Mouse (Mus musculus) cerebellum, adult 9-11 months (tissue): ENCODE results near the gene Fbxl13.

ENCODE experiments used
- DNase-seq: peaks from one replicate; pipeline ENCODE4 v3.0.0; 2022

The Fbxl13 gene

DNA sequence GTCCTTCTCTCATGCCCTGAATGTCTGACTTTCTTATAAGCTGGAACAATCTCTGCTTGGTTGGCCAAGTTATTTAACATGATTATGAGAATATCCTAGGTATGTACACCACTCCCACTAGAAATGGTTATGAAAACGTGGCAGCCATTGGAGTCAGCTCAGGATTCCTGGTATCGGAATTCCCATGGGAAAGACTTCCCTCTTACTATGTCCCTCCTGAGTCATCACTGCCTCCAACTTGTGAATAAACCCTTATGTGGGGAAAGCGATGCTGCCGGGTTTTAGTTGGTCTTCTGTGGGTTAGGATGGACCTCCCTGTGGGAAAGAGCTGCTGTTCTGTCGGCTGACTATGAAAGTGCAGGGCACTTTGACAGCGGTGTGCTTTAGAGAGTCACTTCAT, 163.9 kb downstream of the Fbxl13 start:
- no peak for DNase-seq

DNA sequence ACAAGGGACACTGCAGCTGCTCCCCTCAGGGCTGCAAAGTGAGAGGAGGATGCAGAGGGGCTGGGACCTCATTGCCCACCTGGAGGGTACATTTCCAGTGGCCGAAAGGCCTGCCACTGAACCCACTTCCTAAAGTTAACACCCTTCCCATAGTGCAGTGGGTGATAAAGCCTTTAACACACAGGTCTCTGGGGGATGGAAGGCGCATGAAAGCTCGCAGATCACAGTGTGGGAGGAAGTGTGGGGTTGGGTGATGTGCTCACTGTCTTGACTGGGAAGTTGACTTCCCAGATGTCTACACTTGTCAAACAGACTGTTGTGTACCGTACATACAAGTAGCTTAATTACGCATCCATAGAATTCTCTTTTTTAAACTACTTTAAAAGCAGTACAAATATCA, 165.7 kb downstream of the Fbxl13 start:
- DNase-seq, result no peak

DNA sequence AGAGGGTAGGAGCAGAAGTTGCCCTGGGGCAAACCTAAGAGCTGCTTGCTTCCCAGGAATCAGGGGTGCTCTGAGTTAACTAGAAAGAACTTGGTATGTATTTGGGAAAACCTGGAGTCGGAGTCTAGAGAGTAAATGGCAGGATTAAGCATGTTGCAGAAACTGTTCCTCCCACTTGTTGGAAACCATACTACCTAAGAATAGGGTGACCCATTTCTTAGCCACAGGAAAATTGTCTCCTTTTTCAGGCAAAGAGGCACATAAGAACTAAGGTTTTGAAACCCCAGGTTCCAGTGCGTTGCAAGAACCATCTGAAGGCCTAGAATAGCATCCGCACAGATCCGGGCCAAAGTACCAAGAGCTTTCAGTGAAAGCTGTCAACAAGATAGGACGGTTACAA, 167.0 kb downstream of the Fbxl13 start:
- no peak for DNase-seq

DNA sequence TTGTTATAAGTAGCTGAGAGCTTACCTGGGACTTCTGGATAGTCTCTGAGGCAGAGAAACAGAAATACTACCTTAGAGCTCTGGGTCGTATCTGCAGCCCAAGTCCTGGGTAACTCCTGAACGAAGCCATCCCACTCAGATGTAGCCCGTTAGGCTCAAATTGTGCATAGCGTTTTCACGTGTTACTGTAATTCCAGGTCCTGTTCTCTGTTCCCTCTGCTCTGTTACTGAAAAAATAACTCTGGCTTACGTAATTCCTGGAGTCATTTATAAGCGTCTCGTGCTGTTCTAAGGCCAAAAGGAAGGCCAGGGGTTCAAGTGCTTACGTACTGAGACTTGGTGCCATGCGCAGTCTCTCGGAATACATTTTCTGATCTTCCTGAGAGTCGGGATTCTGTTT, 177.3 kb downstream of the Fbxl13 start:
- DNase-seq, result no peak

DNA sequence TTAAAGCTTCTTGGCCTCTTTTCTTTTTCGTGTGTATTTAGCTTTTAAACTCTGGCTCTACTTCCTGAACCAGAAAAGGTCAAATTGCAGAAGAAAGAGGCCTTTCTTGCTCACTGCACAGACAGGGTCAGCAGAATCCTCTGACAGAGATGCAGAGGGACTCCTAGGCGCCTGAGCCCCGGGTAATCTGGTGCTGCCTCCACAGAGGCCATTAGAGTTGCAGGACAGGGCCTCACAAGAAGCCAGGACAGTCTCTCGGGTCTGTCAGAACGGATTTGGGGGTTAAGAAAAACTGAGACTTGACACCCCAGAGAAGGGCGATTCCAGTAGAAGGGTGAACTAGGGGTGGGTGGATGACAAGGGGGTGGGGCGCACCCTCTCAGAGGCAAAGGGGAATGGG, 178.0 kb downstream of the Fbxl13 start:
- no peak for DNase-seq

DNA sequence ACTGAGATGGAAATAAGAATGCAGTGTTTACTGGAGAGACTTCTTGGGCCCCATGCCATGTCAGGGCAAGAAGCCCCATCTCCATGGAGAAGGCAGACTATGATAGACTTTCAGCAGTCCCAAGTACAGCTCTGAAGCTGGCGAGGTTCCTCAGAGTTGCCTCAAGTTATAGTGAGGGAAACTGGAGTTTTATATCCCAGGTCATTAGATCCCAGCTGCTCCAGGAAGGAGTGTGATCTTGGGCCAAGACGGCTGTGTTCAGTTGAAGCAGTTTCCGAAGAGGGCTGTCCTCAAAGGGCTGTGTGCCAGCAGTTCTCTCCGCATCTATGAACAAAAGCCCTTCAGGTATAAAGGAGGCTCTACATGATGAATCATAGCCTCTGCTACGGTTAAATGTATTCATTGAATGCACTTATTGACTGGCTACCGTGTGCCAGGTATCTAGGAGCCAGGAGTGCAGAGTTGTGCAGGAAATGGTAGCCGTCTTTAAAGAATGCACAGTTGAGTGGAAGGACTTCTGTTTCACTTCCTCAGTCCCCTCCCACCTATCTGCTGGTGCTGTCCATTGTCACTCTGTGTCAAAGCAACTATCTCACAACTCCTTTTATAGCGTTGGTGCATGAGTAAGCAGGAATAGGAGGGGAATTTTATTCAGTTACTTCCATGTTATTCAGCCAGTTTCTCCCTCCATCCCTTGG, 204.5 kb downstream of the Fbxl13 start:
- peak; percentile 10 for DNase-seq

DNA sequence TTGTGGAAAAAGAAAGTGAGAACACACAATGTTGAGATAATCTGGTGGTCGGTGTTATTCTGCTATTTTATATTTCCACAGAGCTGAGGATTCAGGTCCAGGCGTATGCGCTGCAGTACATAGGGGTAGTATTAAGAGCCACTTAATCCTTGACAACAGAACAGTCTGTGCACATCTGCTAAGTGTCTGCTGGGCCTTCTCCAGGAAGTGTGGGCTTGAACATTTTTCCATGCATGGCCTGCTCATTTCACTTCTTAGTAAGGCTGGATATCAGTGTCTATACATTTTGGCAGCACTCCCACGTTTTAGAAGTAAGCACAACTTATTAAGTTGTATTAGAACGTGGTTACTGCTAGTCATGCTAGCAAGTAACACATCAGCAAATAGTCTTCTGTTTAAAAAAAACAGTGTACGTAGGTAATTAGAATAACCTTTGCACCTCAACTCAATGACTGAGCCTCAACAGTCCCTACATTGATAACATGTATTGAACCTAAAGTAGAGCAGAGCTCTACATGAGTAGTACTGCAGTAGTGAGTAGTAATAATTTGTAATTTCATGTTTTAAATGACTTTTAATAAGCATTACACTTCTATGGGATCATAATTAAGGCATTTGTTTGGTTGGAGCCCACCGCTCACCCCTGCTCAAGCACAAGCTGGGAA, 205.9 kb downstream of the Fbxl13 start:
- no peak for DNase-seq

DNA sequence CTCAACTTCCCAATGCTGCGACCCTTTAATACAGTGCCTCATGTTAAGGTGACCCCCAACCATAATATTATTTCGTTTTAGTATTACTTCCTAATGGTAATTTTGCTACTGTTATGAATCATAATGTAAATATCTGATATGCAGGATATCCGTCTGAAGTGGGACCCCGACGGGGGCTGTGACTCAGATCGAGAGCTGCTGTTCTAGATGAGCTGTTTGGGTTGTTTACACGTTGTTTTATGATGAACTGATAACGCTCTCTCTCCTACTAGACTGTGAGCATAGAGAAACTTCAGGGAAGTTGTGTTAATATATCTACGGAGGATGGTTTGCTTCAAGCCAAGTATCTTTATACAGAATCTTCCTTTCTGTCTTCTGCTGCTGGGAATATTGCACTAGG, 207.0 kb downstream of the Fbxl13 start:
- no peak for DNase-seq

DNA sequence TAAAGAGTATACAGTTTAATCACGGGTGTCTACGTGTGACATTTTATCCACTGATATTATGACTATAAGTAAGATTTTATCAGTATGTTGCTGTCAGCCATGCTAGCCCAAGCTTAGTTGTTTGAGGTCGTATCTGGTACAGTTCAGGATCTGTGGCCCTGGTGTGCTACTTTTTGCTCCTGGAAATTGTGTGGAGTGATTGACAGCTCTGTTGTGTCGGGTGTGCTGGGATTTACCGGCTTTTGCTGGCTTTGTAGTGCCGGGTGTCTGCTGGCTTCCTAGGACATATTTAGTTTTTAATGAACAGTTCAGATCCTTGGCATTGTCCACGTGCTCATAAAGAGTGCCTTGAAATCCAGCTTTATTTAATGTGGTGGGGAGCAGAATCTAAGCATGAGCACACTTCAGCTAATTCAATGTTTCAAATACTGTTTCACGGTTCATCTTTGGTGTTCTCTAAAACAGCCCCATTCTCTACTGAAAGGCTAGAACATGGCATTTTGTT, 208.9 kb downstream of the Fbxl13 start:
- DNase-seq, result no peak

DNA sequence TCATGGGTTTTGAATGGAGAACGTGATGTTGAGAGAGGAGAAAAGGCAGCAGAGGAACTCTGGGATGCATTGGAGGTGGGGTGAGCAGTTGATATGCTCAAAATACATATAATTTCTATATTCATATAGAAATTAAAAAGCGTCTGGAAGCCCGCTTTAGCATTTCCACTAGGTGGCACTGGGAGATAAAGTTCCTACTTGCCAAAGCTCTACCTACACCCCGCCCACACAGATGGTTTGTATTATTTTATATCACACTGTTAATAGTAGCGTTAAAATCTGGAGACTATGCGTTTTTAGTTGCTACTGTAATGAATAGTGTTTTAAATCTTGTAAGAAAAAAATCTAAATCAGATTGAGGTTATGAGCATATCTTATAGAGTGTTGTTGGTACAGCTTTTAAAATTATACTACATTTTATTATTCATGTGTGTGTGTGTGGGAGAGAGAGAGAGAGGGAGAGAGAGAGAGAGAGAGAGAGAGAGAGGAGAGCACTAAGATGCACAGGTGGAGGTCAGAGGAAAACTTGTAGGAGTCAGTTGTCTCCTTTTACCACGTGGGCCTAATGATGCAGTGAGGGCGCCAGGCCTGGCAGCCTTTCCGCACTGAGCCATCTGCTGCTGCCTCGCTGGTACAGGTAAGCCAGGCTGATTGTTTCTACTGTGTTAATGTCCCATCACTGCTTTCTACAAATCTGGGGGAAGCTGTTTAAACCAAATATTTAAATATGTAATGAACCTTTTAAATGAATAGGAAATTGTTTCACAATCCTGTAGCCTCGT, 211.1 kb downstream of the Fbxl13 start:
- peak; percentile 70 for DNase-seq
